Mouse (Mus musculus) retina, adult 2 months (tissue): Measurements from ENCODE around the gene Gm19345.

Experiments
- DNase-seq: peaks from one replicate; pipeline ENCODE4 v3.0.0-alpha.2; 2012; ENCODE audit warnings: low read depth, low spot score

Gm19345 gene

GRCm38 (mm10) chr7:19826756-19827155 is 25.0 kb upstream of the Gm19345 start:
- no peak for DNase-seq

DNA sequence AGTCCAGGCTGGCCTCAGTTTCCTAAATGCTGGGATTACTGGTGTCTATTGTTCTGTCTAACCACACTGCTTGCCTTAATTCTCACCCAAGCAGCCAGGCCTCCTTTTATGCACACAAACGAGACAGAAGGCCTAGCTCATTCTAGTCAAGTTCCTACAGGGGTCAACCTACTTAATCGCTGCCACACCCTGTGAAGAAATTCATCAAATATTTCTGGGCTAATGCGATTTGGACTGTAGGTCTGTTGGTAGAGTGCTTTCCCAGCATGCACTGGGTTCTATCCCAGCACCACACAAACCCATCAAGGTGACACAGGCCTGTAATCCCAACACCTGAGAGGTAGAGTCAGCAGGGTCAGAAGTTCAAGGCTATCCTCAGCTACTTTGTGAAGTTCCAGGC is 22.1 kb upstream of the Gm19345 start:
- DNase-seq, result no peak

GRCm38 (mm10) chr7:19830682-19831156 is 21.1 kb upstream of the Gm19345 start:
- no peak for DNase-seq

GRCm38 (mm10) chr7:19831837-19832236 is 20.0 kb upstream of the Gm19345 start:
- no peak for DNase-seq

- DNase-seq, result no peak
Measured at GRCm38 (mm10) chr7:19834055-19834454, 17.7 kb upstream of the Gm19345 start.

DNA sequence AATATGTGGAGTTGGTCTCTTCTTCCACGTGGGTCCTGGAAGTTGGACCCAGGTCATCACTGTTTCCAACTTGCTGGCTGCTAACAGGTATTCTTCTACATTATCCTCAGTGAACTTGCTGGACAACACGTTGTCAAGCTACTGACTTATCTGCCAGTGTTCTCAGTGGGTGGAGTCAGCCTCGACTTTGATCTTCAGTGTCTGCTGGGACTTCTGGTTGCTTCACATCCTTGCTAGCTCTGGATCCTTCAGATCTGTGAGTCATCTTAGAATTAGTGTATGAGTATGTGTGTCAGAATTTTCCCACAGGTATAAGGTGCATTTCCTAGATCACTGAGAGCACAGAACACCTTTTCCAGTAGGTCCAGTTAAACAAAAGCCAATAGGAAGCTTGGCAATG is 15.0 kb upstream of the Gm19345 start:
- no peak for DNase-seq

GRCm38 (mm10) chr7:19840371-19840770 is 11.4 kb upstream of the Gm19345 start:
- DNase-seq, result no peak

DNA sequence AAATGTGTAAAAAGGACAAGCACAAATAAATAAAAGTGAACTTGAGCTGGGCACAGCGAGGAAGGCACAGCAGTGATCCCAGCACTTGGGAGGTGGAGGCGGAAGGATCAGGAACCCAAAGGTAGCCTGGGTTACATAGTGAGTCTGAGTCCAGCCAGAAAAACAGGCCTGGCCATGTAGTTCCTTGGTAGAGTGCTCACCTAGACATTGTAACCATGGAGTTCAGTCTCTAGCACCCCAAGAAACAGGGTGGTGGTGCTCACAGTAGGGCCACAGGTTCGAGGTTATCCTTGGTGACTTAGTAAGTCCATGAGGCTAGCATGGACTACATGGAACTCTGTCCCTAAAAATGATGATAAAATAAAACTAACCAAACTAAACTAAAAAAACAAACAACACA is 10.9 kb upstream of the Gm19345 start:
- no peak for DNase-seq

- no peak for DNase-seq
Measured at GRCm38 (mm10) chr7:19841686-19842413, 10.0 kb upstream of the Gm19345 start.

GRCm38 (mm10) chr7:19842885-19843504 is 8.8 kb upstream of the Gm19345 start:
- DNase-seq, result no peak

GRCm38 (mm10) chr7:19843561-19843960 is 8.2 kb upstream of the Gm19345 start:
- DNase-seq, result no peak

DNA sequence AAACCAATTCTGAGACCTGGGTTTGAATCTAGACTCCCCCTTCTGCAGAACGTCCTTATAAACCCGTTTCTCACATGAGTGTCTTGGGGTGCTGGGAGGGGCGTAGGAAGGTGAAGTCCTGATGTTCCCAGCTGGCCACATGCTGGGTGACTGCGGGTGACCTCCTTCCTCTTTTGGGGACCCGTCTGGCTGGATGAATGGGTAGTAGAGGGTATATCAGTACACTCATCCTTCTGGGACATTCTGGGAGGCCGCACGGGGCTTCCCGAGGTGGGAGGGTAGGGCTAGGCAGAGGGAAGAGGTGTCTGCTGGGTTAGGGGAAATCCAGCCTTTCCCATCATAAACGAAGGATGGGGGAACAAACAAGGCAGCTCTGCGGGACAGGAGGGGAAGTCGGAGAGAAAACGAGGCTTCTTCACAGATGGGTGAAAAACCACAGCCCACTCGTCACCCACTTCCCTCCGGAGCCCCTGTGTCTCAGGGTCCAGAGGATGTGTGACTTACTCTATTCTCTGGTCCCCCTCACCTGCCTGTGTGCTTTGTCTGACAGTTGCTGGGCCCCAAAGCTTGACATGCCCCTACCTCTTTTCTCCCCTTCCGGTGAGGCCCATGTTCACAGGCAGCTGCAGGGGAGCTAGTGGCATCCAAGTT is 7.2 kb upstream of the Gm19345 start:
- no peak for DNase-seq

DNA sequence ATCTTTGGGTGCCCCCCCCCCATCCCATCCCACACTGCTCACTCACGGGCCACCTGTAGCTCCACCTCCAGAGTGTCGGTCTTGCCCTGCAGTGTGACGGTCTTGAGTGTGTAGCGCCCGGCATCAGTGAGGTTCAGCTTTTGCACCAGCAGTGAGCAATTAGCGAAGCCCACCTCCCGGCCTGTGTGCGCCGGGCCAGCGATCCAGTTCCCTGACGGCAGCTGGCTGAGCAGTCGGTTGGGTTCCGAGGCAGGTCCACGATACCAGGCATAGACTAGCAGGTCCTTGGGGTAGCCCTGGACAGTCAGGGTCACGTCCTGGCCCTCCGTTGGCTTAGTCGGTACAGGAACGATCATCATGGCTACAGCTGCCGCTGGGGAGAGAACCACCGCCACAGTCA is 1.7 kb downstream of the Gm19345 start:
- no peak for DNase-seq

DNA sequence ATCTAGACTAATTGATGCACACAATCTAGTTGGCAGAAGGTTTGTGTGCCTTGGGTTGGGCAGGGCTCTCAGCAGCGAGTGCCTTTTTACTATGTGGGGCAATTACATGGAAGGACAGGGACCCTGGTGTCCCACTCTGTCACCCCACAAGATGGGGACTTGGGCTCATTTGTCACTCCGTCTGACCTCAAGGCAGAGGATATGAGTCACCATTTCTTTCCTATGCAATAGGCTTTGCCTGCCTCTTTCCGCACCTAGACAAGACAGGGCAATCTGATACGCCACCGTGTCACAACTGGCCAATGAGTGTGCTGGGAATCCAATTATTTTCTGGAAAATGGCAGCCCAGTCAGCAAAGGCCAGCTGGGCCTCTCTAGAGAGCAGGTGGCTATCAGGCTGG is 3.9 kb downstream of the Gm19345 start:
- DNase-seq, result no peak

GRCm38 (mm10) chr7:19856283-19856682 is 4.5 kb downstream of the Gm19345 start:
- no peak for DNase-seq

GRCm38 (mm10) chr7:19859740-19860139 is 7.9 kb downstream of the Gm19345 start:
- no peak for DNase-seq

DNA sequence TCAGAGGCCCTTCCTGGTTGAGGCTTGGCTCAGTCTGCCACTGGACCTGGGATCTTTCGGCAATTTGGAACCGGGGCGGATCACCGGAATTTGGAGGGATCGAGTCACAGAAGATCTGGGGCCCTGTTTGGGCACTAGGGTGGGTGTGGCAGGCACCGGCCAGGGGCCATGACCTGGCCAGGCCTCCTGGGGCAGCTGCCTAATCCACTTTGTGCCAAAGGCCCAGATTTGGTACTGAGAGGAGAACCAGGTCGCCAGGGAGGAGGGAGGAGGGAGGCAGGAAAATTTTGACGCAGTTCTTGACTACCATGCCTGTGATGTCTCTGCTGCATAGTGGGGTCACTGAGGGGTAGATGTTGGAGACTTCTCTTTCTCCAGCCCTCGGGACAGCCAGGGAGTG is 9.4 kb downstream of the Gm19345 start, which contains the start of gene Ceacam16:
Gene Ceacam16, minus strand, starts transcription at position 101 of the 400 bp plus-strand sequence.
- DNase-seq, result no peak

GRCm38 (mm10) chr7:19864241-19864640 is 12.4 kb downstream of the Gm19345 start:
- no peak for DNase-seq

DNA sequence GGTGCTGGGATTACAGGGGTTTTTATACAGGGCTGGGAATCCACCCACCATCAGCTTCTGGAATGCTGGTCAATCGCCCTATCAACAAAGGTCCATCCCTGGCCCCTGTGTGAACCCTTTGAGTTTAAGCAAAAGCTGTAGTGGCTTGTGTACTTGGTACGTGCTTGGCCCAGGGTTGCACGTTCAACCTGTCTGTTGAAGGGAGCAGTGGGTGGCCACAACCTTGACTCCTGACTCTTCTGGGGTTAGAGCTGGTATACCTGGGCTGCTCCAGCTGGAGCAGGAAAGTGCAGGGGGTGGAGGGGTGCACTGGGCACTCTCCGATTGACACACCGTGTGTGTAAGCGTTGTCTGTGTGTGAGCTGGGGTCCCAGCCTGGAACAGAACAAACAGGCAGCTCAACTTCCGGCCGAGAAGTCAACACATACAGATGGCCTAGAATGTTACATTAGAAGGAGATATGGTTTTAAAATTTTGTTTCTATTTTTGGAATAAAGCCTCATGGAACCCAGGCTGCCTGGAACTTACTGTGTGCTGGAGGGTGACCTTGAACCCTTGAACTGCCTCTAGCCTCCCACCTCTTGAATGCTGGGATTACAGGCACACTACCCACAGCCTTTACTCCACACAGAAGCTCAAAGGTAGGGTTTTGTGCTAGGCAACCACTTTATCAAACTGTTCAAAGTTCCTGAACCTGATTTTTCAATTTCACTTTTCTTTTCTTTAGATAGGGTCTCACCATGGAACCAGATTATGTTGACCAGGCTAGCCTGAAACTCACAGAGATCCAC is 13.6 kb downstream of the Gm19345 start:
- DNase-seq, result no peak

DNA sequence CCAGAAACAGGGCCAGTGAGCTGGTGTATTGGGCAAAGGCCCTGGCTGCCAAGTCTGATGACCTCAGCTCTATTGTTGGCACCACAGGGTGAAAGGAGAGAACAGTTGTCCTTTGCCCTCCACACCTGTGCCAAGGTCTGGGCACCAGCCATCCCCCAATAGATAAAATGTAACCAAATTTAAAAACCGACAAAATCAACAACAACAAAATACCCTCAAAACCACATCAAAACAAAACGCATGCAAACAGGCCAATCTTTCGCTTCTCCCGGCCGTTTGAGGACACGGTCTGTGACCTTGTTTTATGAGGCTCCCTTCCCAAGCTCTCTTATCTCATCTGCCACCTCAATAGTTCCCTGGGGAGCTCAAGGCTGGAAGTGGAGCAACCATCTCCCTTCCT is 14.7 kb downstream of the Gm19345 start:
- DNase-seq, result no peak

DNA sequence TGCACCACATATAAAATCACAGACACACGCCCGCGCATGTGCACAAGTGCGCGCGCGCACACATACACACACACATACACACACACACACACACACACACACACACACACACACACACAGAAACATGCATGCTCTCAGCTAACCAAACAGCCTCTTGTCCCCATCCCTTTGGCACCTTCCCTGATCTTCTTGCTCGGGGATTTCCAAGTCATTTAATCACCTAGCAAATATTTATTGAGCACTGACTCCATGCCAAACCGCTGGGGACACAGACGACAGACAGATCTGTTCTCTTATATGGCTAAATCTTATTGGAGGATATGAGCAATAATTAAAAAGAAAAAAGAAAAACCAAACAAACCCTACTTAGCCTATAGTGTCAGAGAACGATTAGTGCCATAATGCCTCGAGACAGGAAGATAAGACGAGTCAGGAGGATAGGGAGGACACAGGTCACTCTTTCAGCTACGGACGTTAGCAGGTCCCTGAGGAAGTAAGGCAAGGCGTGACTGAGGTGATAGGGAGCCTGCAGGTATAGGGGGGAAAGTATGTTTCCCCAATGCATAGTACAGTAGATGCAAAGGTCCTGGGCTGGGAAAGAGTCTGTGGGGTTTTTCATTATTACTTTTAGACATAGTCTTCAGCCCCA is 16.1 kb downstream of the Gm19345 start:
- no peak for DNase-seq
